Mouse (Mus musculus): ENCODE results near the gene Defb35. TPM values are rescaled to one million over a fixed set of nuclear protein-coding genes. Genes with fewer than 3 reads are reported as not detected.
"Not testable (repeated sequence)": the region's sequence is repeated elsewhere in the genome, so short reads cannot be mapped to it uniquely, and the experiment has no call there.

Defb35 gene
- not detected for total RNA-seq (2021)
- long read RNA-seq, experiment 1, result 0 reads
- long read RNA-seq, experiment 2, result 0 reads

DNA sequence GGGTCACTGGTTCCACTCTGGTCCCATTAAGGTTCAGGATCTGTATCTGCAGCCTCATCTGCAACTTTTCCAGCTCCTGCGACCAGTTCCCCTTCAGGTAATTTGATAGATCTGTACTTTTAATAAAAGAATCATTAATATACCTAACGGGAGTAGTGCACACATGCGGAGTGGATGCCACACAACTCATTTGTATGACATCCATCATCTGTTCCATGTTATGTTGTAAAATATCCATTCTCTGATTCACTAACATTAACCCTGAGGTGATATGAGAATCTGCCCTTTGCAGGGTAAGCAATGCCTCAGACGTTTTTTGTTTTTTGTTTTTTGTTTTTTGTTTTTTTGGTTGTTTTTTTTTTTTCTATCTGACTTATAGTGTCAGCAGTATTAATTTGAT lies at the start of gene Defb35:
Gene Defb35, plus strand, starts transcription at position 301 of the 400 bp plus-strand sequence.
- not testable (repeated sequence) for DNase-seq

GRCm38 (mm10) chr8:21906290-21906689 lies 31.9 kb upstream of the Defb35 start, which contains the start of gene Defb11:
Gene Defb11, minus strand, starts transcription at chr8:21906412.
- DNase-seq, result not testable (repeated sequence)

DNA sequence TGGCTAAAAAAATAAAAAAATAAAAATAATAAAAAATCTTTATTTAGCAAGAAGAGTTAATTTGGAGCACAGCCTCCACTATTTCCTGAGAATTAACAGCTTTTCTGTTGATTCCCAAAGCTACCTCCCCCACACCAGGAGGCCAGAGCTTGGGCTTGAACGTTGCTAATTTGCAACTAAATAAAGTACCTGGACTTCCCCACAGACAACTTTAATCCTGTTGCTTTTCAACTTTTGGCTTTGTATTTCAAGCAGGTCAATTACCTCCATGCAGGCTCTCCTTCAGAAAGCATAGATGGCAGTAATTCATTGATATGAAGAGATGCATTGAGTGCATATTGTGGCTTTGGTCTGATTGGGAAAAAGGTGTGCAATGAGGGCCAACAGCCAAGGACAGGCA lies 26.2 kb upstream of the Defb35 start:
- no peak for DNase-seq

- DNase-seq, result no peak
Observed at GRCm38 (mm10) chr8:21912554-21912953, 25.6 kb upstream of the Defb35 start.

DNA sequence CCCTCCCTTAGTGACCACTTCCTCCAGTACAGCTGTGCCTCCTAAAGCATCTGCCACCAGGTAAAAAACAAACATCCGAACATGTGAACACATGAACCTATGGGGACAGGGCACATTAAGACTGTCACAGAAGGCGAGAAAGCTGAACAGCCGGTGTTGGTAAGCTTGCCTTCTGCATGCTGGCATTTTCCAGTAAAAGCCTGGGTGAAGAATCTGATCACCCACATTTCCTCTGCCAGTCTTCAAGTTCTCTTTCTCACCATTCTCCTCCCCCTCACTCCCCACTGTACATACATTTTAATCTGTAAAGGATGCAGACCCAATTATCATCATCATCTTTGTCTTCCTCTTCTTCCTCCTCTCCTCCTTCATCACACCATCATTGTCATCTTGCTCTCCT lies 22.5 kb upstream of the Defb35 start:
- no peak for DNase-seq

DNA sequence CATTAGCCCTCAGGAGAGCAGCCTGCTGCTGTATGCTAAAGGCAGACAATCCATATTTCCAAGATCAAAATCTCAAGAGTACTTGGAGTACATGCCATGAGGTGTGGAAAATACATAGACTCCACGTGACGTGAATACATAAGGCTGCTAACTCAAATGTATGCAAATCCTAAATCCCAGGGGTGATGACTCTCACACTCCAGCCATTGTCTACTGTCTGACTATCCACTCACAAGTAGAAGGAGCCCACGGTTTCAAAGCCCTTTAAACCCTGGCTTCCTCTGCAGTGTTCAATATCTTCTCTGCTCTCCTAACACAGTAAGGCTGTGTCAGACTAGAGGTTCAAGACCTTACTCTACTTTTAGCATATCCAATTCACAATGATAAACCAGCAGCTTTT lies 7.4 kb upstream of the Defb35 start:
- not testable (repeated sequence) for DNase-seq

GRCm38 (mm10) chr8:21932610-21933009 lies 5.5 kb upstream of the Defb35 start, which contains the start of gene Defb15:
Gene Defb15, minus strand, starts transcription at chr8:21932710.
- DNase-seq, result no peak

DNA sequence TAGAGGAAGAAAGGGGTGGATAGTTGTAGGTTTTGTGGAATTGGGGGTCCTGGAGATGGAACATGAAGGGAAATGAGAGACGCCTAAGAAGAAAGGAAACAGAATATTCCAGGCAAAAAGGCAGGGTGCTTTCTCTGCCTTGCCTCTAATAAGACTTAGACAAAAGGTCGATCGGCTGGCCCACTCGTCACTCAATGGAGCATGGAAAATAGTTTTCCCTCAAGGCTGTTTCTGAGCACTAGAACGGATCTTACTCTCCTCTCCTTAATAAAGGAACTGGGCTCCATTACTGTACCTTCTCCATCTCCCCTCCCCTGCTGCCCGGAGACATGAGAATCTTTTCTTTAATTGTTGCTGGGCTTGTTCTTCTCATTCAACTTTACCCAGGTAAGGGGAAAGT lies 8.3 kb downstream of the Defb35 start, which contains the start of gene Defb13:
Gene Defb13, plus strand, starts transcription at position 301 of the 400 bp plus-strand sequence.
- DNase-seq, result no peak

DNA sequence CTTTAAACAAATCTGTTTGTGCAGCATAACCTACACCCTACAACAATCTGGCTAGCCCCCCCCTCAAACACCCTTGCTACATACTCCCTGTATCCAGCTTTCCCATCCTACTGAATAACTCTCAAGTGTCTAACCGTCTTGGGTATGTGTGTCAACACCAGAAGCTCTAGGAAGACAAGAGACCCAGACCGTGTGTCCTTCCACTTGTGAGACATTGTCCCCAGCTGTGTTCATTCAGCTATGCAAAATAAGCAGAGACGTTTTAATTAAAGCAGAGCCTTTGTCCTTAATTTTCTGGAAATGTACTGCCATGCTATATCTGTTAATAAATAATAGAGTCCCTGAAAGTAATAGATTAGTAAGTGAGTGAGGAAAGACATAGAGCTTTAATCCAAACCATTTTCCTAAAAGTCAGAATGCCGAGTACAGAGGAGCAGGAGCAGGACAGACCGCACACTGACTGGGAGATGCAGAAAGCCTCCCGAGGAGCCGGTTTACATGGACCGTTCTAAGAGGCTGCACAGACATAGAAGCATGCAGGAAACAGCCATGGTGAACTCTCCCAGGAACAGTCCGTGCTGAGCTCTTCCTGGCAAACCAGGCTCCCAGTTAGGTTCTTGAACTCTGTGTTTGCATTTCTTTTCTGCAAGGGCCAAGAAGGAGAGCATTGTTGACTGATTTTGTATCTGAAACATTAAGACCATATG lies 9.3 kb downstream of the Defb35 start:
- DNase-seq, result no peak

DNA sequence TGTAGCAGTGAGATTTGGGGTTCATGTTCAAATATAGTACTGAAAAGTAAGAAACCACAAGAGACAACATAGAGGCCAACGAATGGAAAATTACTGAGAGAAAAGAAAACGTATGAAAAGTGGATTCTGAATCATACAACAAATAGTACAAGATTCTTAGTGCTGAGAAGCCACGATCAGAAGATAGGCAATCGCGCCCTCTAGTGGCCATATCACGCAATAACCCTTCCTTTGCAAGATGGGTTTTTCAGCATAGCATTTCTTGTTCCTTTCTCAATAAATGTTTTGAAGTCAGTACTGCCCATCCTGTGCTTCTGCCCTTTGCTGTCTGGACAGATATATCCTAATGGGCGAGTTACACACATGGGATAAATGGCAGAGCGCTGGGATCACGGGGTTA lies 17.2 kb downstream of the Defb35 start:
- DNase-seq, result no peak

DNA sequence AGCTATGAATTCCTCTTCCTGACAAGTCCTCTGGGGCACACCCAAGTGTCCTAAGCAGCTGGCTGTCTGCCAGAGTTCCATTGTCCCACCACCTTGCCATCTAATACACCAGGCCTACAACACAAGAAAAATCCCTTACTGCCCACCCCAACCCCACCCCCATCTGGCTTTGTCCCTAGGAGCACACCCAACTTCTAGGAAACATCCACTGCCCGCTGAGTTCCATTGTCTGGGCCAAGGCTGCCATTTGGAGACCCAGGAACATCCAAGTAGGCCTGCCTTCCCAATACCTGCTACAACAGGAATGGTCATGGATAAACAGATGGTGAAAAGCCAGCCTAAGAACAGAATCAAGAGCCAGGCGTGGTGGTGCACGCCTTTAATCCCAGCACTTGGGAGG lies 18.2 kb downstream of the Defb35 start:
- DNase-seq, result no peak

GRCm38 (mm10) chr8:21958414-21958813 lies 20.3 kb downstream of the Defb35 start, which contains the start of gene Fam90a1a:
Gene Fam90a1a, plus strand, starts transcription at chr8:21958714.
- DNase-seq, result no peak

DNA sequence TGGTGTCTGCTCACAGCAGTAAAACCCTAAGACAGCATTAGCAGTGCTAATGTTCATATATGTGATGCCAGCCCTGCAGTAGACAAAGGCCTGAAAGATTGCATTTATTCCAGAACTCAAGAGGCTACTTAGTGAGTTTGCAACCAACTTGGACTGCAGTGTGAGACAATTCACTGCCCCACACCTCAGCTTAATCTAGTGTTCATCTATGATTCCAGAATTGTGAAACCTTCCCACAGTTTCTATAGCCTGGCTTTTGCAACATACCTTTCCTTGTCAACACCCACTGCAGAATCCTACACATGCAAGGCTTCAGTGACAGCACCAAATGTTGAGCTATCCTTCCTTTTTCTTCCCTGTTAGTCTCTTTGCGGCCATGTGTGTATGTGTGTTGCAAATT lies 28.5 kb downstream of the Defb35 start:
- no peak for DNase-seq

- DNase-seq, result no peak
Observed at GRCm38 (mm10) chr8:21969475-21969874, 31.3 kb downstream of the Defb35 start, which contains the start of gene Ccdc70. Gene Ccdc70, plus strand, starts transcription at chr8:21969775.

- no peak for DNase-seq
Observed at GRCm38 (mm10) chr8:21978193-21978592, 40.0 kb downstream of the Defb35 start.

DNA sequence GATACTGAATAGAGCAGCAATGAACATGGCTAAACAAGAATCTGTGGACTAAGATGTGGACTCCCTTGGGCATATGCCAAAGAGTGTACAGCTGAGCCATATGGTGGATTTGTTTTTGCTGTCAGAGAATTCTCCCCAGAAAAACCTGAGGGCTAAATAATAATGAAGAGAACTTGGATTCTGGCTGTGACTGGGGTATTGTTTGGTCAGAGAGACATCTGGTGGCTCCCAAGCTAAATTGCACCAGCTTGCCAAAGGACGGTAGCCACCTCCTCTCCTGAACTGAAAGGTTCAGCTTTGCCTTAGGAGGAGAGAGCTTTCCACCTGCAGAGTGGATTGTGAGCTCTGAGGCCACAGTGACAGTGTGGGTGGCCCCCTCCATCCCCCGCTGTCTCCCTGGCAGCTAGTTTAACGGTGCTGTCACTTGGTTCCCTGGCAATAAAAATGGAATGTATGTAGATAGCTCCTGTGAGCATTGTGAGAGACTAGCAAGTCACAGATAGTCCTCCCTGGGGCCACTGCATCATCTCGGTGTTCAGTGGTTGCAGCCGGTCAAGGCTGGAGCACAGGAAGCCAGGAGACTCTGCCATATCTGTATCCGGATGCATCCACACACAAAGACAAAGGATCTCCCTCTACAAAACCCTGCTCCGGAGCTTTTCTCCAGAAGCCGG lies 43.6 kb downstream of the Defb35 start:
- DNase-seq, result no peak

Other genes with a start within 250 kb of the Defb35 start
- not detected for gene AY761184, start 234.7 kb upstream of the Defb35 start, total RNA-seq (2021)
- not detected for gene Defa24, start 203.9 kb upstream of the Defb35 start, total RNA-seq (2021)
- not detected for gene Defb50, start 114.8 kb upstream of the Defb35 start, total RNA-seq (2021)
- gene Defb2, start 98.4 kb upstream of the Defb35 start, total RNA-seq (2021), result not detected
- gene Defb10, start 79.5 kb upstream of the Defb35 start, total RNA-seq (2021), result not detected
- gene Defb9, start 52.9 kb upstream of the Defb35 start, total RNA-seq (2021), result not detected
- gene Defb11, start 31.9 kb upstream of the Defb35 start, total RNA-seq (2021), result not detected
- not detected for gene Defb15, start 5.6 kb upstream of the Defb35 start, total RNA-seq (2021)
- not detected for gene Defb13, start 8.4 kb downstream of the Defb35 start, total RNA-seq (2021)
- gene Fam90a1a, start 20.4 kb downstream of the Defb35 start, total RNA-seq (2021), result not detected
- gene Ccdc70, start 31.4 kb downstream of the Defb35 start, total RNA-seq (2021), result not detected
- gene Atp7b, start 122.0 kb downstream of the Defb35 start, total RNA-seq (2021), result under 1 TPM in 1 of 2 experiments, not detected in 1; 0.03 TPM
- 1 to 10 TPM; 4.2 to 4.8 TPM for gene Alg11, start 122.4 kb downstream of the Defb35 start, total RNA-seq (2021)
- under 1 TPM in 1 of 2 experiments, not detected in 1; 0.23 TPM for gene Nek5, start 186.7 kb downstream of the Defb35 start, total RNA-seq (2021)
- gene Nek3, start 228.1 kb downstream of the Defb35 start, total RNA-seq (2021), result 1 to 10 TPM; 2.4 to 2.8 TPM
- gene Ckap2, start 247.5 kb downstream of the Defb35 start, total RNA-seq (2021), result under 1 TPM; 0.46 to 0.96 TPM

Data from gastrocnemius, postnatal 25 days (tissue).